Mouse (Mus musculus) embryo, embryonic 11 days (tissue): ENCODE data around the gene Lrp1.

ENCODE experiments used
- DNase-seq: peaks from one replicate; pipeline ENCODE4 v3.0.0-alpha.2; 2015

Lrp1 gene

DNA sequence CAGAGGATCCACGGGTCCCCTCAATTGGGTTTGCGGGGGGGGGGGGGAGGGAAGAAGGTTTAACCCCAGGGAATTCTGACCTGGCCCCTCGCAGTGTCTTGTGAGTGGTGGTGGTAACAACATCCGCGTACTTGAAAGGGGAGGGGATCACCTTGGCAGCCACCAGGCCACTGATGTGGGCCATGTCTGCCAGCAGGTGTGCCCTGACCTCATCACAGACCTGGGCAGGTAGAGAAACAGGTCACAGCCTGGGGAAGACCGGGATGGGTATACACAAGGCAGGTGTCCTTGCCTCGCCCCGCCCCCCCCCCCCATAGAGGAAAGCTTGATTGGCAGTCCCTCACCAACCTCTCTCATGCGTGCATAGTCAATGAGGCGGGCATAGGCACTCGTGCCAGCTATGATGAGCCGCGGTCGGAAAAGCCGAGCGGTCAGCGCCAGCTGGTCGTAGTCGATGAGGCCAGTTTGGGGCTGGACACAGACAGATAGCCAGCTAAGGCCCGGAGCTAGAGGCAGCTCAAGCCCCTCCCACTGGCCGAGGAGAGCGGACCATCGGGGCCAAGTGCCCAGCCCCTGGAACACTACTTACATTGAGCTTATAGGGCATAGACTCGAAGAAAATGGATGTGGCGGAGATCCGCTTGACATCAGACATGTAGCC lies 101.8 kb downstream of the Lrp1 start:
- DNase-seq: no peak

- DNase-seq: no peak
These were observed 103.0 kb downstream of the Lrp1 start for GRCm38 (mm10) chr10:127517941-127518340.

DNA sequence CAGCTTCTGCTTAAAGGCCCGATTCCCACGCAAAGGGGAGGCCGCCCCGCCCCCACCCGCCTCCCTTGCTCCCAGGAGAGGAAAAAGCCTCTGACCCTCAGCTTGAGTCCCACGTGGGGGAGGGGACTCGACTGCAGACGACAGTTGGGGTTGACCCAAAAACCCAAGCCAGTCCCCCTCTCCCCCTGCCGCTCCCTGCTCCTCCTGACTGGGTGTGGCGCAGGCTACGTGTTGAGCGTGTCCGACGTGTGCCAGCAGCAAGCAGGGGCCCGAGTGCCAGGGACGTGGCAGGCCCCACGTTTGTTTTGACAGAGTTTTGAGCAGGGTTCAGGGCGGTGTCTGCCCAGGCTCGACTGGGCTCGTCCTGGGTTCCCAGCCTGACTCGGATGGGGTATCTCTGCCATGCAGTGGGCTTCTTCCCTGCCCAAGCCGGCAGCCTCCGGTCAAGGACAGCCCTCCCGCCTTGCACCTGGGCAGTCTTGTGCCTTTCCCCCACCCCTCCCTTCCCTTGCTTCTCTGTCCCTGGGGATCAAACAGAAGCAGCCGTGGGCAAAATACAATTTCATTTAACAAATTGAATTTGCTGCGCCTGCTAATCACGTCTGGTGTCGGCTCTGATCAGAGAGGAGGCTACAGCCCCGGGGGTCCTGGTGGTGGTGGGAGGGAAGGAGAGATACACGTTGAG lies 104.2 kb downstream of the Lrp1 start:
- DNase-seq: peak; percentile 73

DNA sequence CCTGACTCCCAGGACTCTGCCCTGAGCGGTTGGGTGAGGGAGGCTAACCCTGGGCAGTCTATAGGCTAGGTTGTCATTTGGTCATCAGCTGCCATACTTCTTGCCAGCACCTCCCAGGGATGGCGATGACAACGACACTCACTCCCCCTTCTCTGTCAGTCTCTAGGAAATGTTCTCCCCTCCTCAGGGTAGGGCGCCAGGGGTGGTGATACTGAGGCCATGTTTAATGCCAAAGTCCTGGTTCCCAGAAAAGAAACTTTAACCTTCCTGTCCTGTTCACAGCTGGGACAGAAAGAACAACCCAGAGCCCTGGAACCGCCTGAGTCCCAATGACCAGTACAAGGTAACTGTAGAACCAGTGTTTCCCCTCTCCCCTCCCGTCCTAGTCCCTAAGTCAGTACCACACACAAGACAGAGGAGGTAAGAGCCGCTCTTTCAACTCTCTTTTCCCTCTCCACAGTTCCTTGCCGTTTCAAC lies 104.9 kb downstream of the Lrp1 start:
- no peak for DNase-seq

DNA sequence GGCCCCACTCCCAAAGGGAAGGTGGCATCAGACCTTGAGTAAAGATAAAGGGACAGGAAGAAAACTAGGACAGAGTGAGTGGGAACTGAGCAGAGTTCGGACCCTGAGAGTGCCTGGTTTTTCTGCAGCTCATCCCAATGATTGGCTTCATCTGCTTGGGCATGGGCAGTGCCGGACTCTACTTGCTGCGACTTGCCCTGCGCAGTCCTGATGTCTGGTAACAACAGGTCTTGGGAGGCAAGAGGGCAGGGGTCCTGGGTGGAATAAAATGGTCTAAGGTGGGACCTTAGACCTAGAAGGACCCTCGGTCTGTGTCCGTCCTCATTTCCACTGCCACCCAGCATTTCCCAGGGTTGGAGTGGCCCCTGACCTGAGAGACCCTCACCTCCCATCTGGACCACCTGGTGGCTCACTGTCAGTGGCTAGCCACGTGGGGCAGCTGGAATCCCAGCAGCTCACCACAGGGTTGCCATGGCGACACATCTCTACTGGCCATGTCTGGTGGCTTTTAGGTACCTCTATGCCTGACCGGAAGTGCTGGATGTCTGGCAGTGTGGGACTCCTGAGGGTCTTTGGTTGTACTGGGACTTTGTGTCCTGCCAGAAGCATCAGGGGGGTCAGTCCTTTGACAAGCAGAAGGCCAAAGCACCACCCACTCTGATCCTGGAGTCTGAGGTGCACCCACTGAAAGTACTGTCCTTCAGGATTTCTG lies 105.5 kb downstream of the Lrp1 start:
- DNase-seq: peak; percentile 65

GRCm38 (mm10) chr10:127514764-127515163 lies 106.2 kb downstream of the Lrp1 start, which contains the start of gene Ndufa4l2:
Gene Ndufa4l2 (plus strand): TSS chr10:127514967.
- no peak for DNase-seq

DNA sequence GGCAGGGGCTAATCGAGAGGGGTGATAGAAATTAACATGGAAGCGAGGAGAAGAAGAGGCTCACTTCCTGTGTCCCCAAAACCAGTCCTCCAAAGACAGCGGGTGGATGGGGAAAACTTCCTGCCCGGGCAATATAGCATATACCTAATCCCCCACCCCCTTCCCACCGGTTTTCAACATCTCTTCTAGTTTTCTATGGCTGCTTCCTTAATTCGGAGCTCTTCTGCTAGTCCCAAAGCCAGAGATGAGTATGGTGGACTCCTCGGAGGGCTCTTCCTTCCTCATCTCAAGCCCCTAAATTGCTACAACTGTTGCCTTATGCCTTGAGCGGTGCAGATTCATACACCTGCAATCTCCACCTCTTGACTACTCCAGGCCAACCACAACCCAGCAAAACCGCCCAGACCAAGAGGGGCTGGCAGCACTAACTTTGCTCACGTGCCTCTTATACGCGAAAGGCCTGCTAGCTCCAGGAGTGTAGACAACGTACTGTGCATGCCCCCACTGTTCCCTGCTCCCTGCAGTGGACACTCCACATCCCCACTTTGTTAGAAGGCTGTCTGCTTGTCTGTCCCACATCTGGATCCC lies 106.7 kb downstream of the Lrp1 start:
- no peak for DNase-seq

DNA sequence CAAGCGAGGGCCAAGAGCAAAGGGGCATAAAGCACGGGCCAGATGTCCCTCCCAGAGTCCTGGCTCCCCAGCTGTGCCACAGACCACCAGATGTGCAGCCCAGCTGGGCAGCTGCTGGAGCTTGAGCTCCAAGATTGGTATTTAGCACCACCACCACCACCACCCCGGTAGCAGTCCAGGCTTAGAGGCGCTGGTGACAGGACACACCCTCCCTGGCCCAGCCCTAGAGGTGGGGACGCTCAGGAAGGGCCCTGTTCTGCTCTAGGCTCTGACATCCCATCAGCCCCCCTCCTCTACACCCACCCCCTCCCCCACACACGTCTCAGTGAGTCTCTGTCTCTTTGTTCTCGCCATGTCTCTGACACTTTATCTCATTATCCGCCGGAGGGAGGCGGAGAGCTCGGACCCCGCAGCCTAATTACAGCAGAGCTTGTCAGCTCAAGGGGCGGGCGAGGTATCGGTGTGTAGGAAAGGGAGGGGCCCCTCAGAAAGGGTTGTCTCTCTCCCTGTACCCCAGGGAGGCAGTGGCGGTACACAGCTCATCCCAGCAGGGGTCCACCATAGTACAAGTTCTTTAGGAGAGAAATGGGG lies 107.4 kb downstream of the Lrp1 start:
- peak; percentile 65 for DNase-seq

DNA sequence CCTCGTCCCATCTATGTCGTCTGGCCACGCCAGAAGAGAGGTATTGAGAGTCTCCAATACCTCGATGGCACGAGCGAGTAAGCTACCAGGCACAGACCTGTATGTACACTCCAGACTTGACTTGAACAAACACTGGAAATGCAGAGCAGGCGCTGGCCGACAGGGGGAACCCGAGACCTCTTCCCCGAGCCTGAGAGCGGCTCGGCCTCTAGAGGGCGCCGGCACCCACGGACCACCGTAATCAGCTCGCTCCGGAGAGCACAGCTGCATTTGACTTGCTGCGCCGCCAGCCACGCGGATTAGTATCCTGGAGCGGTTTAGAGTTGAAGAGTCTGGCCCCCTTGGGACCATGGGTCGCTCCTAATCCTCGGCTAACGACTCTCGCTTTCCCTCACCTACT lies 108.1 kb downstream of the Lrp1 start:
- peak; percentile 93 for DNase-seq

GRCm38 (mm10) chr10:127512307-127512666 lies 108.7 kb downstream of the Lrp1 start:
- DNase-seq: no peak

GRCm38 (mm10) chr10:127511634-127512306 lies 109.2 kb downstream of the Lrp1 start:
- peak; percentile 79 for DNase-seq

- DNase-seq: peak; percentile 45
These were observed 109.9 kb downstream of the Lrp1 start for GRCm38 (mm10) chr10:127510895-127511617.

DNA sequence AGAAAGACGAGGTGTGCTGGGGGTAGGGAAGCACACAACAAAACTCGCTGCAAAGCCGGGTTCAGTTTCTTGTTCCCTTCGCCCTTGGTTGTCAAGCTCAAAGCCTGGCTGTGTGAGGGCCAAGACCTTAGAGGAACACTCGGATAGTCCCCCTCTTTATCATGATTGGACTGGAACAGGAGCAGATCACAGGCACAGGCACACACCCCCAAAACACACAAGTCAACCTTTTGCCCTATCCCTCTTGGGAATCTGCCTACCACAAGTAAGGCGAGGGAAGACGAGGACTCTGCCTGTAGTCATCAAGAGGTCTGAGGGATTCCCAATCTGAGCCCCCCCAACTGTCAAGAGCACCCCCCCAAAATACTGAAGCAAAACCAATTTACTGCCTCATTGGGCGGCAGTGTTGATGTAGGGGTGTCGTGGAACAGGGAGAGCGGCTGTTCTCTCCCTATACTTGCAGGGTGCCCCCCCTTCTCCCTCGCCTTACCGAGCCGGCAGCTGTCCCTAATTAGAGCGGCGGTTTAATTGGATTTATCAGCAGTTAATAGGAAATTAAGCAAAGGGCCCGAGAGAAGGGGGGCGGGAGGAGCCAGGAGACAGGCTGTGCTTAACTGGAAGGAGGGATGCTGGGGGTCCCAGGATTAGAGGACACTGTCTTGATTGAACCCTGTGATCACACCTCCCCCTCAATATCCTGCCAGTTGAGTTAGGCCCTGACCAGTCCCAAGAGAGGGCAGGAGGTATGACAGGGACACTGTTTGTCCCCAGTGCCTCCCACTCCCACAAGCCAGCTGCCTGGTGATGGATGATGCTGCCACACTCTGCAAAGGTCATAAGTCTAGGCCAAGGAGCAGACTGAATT lies 110.9 kb downstream of the Lrp1 start:
- DNase-seq: peak; percentile 56

DNA sequence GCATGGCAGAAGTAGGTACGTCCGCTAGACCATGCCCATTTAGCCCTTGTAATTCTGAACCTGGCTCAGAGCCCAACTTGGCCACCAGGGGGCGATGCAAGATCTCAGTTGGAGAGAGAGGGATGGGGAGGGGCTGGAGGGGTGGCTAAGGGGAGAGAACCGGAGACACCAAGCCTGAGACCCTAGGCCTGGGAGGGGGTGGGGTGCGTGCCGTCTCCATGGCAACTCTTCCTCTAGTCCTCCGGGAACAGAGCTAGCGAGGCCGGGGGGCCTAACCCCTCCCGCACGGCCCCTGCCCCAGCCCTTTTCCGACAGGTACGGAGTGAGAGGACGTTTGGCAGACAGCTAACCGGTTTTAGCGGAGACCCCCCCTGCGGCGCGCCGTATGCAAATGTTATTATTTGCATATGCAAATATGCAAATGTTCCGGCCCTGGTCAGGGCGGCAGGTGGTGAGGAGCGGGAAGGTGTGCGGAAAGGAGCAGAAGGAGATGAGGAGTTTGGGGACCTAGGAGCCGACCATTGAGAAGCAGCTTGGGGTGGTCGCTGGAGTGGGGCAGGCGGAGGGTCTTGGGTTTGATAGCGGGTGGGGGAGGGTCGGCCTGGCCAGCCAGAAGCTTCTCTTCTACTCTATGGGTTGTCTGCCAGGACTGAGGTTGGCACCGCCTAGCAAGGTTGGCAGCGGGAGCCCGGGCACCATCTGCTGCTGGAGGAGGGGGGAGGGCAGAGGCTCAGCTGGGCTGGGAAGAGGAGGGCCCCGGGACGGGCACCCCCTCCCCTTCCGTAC lies 111.7 kb downstream of the Lrp1 start:
- peak; percentile 95 for DNase-seq

DNA sequence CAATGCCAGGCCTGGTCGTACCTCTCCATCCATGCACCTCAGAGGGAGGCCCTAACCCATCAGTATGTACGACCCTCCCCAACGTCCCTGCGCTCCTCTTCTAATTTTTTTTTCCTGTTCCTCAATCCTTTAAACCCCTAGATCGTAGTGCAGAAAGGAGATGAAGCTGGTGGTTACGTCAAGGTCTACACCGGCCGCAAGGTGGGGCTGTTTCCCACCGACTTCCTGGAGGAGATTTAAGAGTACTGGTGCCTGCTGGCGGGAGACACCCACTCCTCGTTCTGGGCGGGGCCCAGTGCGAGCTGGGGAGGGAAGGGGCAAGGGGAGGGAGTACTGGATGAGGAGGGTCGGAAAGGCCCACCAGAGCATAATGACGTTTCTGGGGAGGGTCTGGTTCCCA lies 112.7 kb downstream of the Lrp1 start:
- DNase-seq: peak; percentile 85

GRCm38 (mm10) chr10:127500894-127501893 lies 119.8 kb downstream of the Lrp1 start, which contains the start of gene Stac3:
Gene Stac3 (plus strand): TSS chr10:127501686.
- no peak for DNase-seq

DNA sequence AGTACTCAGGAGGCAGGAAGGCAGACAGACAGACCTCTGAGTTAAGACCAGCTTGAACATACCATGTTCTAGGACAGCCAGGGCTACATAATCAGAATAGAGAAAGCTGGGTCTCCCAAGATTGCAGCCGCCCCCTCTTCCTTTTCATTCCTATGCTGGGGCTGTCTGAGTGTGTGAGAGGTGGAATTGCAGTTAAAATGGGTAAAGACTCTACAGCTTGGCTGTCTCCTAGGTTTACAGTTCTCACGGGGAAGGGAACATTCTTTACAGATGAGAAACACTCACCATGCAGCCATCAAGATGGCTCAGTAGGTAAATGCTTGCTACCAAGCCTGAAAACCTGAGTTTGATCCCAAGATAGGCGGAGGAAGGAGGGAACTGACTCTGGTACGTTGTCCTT lies 120.9 kb downstream of the Lrp1 start:
- no peak for DNase-seq

- DNase-seq: no peak
These were observed 121.4 kb downstream of the Lrp1 start for GRCm38 (mm10) chr10:127499516-127499915.

GRCm38 (mm10) chr10:127496156-127496555 lies 124.8 kb downstream of the Lrp1 start:
- no peak for DNase-seq
